Mouse (Mus musculus) midbrain, embryonic 11.5 days (tissue): ENCODE results near the gene Taf8. TPM values are rescaled to one million over a fixed set of nuclear protein-coding genes. Genes with fewer than 3 reads are reported as not detected.

ENCODE experiments used
- ATAC-seq: fragments of 200-750 bp; cut with Nextera tagmentation; 2 replicates; pipeline ENCODE4 v1.8.0; 2017; ENCODE audit warnings: moderate TSS enrichment, moderate library complexity; ENCODE audit not compliant: low FRiP score
- DNase-seq: peaks from one replicate; pipeline ENCODE4 v3.0.0; 2015; ENCODE audit warnings: low spot score; ENCODE audit errors: missing footprints
- H3K27ac ChIP-seq: fragments of 300-500 bp; sonication (generic); 2 replicates; pipeline ENCODE4 v1.5.1; 2014; ENCODE audit warnings: low read depth, low read length
- H3K27me3 ChIP-seq: fragments of 300-500 bp; sonication (generic); 2 replicates; pipeline ENCODE4 v1.6.1; 2014; ENCODE audit warnings: mild to moderate bottlenecking, low read length, moderate library complexity, mixed read lengths; ENCODE audit not compliant: control insufficient read depth, insufficient read depth
- H3K36me3 ChIP-seq: fragments of 300-500 bp; sonication (generic); 2 replicates; pipeline ENCODE4 v1.6.1; 2014; ENCODE audit warnings: mild to moderate bottlenecking, low read length, moderate library complexity, mixed read lengths; ENCODE audit not compliant: control insufficient read depth, insufficient read depth
- H3K4me1 ChIP-seq: fragments of 300-500 bp; sonication (generic); 2 replicates; pipeline ENCODE4 v1.6.1; 2014; ENCODE audit warnings: low read length; ENCODE audit not compliant: control insufficient read depth, insufficient read depth
- H3K4me2 ChIP-seq: fragments of 300-500 bp; sonication (generic); 2 replicates; pipeline ENCODE4 v1.6.1; 2014; ENCODE audit warnings: mild to moderate bottlenecking, moderate library complexity
- H3K4me3 ChIP-seq: fragments of 300-500 bp; sonication (generic); 2 replicates; pipeline ENCODE4 v1.5.1; 2014; ENCODE audit warnings: low read depth, low read length
- H3K9ac ChIP-seq: fragments of 300-500 bp; sonication (generic); 2 replicates; pipeline ENCODE4 v1.6.1; 2014; ENCODE audit warnings: low read length
- H3K9me3 ChIP-seq: fragments of 300-500 bp; sonication (generic); 2 replicates; pipeline ENCODE4 v1.6.1; 2016; ENCODE audit warnings: low read length; ENCODE audit not compliant: control insufficient read depth
- WGBS: fragments of 180-500 bp; shearing (Covaris S2); extraction: QIAGEN DNeasy Blood & Tissue Kit; methylation state at CpG from one replicate; pipeline ENCODE4 v1.1.7; 2014; 5-methylcytosine and 5-hydroxymethylcytosine counted together
- polyA plus RNA-seq: library from polyadenylated mRNA; unstranded; fragments of >200 nt; fragmentation: Nextera tagmentation; extraction: Ambion mirVana; gene quantifications from 2 replicates; pipeline ENCODE4 v1.2.1, GENCODE M21; 2014

The Taf8 gene
- polyA plus RNA-seq, 1 experiment from 2014 or later = 25.5 TPM

GRCm38 (mm10) chr17:47482401-47482800, 19.7 kb downstream of the Taf8 start:
- DNase-seq (peak; percentile 91), ATAC-seq (no peak)
- H3K4me1 ChIP-seq = peaks cover 3% of the 10 kb centered on the region; the same call in 1 of the 2 replicates
- H3K4me2 ChIP-seq = no peak overlapping the region
- H3K27ac ChIP-seq = no peak overlapping the region
- 32% methylated on average over 2 of the region's 2 CpGs for WGBS
- no peak overlapping the region for H3K4me3 ChIP-seq
- H3K27me3 ChIP-seq = no peaks in the 10 kb centered on the region
- no peaks in the 10 kb centered on the region for H3K9me3 ChIP-seq
- no peaks in the 10 kb centered on the region for H3K36me3 ChIP-seq
- H3K9ac ChIP-seq = no peak overlapping the region

- H3K27ac ChIP-seq = no peak overlapping the region
- no peak overlapping the region for H3K4me3 ChIP-seq
- H3K4me2 ChIP-seq = no peak overlapping the region
- DNase-seq (no peak), ATAC-seq (no peak)
- H3K36me3 ChIP-seq = no peaks in the 10 kb centered on the region
- H3K9me3 ChIP-seq = no peaks in the 10 kb centered on the region
- H3K27me3 ChIP-seq = no peaks in the 10 kb centered on the region
- no peak overlapping the region for H3K9ac ChIP-seq
- WGBS = 82% methylated on average over 3 of the region's 3 CpGs
- H3K4me1 ChIP-seq = peaks cover 3% of the 10 kb centered on the region; the same call in 1 of the 2 replicates
Measured at GRCm38 (mm10) chr17:47479887-47480286, 22.2 kb downstream of the Taf8 start.

DNA sequence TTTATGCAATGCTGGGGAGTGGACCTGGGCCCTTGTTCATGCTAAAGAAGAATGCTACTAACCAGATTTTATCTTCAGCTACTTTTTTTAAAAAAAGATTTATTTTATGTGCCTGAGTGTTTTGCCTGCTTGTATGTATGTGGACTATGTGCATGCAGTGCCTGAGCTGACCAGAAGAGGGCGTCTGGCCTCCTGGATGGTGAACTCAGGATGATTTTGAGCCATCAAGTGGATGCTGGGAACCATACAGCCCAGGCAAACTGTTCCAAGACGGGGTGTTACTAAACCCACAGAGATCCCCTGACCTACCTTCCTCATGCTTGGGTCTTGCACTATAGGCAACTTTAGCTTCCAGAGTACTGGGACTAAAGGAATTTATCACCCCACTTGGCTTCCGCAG, 26.4 kb downstream of the Taf8 start:
- ATAC-seq (no peak), DNase-seq (no peak)
- H3K4me2 ChIP-seq = no peak overlapping the region
- 61% methylated on average over 3 of the region's 3 CpGs for WGBS
- no peak overlapping the region for H3K4me3 ChIP-seq
- no peaks in the 10 kb centered on the region for H3K27me3 ChIP-seq
- no peaks in the 10 kb centered on the region for H3K4me1 ChIP-seq
- no peaks in the 10 kb centered on the region for H3K9me3 ChIP-seq
- H3K9ac ChIP-seq = no peak overlapping the region
- no peaks in the 10 kb centered on the region for H3K36me3 ChIP-seq
- no peak overlapping the region for H3K27ac ChIP-seq

DNA sequence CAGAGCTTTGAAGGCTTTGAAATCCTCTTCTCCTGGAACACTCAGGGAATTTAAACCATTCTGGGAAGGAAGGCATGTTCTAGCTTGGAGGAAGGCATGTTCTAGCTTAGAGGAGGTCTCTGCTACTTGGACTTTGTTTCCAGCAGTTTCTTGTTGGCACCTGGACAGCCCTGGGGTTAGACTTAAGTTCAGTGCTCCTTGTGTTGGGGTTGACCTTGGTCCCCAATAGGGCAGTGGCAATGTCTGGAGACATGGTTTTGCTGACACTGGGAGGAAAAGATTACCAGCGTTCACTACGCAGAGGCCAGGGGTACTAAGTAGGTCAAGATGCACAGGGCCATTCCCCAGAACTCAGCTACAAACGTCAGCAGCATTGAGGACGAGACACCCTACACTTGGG, 26.9 kb downstream of the Taf8 start:
- H3K27me3 ChIP-seq = no peaks in the 10 kb centered on the region
- no peak overlapping the region for H3K9ac ChIP-seq
- H3K4me1 ChIP-seq = no peaks in the 10 kb centered on the region
- H3K36me3 ChIP-seq = no peaks in the 10 kb centered on the region
- H3K9me3 ChIP-seq = no peaks in the 10 kb centered on the region
- H3K27ac ChIP-seq = no peak overlapping the region
- no peak overlapping the region for H3K4me3 ChIP-seq
- no peak for DNase-seq
- ATAC-seq = no peak
- 86% methylated on average over 4 of the region's 4 CpGs for WGBS
- no peak overlapping the region for H3K4me2 ChIP-seq

DNA sequence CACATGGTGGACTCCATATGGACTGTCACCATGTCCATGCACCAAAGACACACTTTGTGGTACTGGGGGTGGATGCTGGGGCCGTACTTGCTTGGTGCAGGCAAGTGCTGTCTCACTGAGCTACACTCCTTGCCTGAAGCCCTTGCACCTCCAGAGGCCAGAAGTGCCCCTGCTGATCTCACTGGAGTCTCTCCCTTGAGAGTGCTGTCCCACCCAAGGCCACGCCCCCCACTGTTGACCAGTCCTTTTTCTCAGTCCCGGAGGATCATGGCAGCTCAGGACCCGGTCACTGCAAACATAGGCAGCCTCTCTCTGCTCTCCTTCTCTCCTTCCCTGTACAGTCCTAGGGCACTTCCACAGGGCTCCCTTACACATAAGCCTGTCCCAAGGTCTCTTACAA, 27.8 kb downstream of the Taf8 start:
- H3K27ac ChIP-seq = no peak overlapping the region
- H3K27me3 ChIP-seq = peaks cover 1% of the 10 kb centered on the region; the same call in 1 of the 2 replicates
- no peaks in the 10 kb centered on the region for H3K36me3 ChIP-seq
- no peak overlapping the region for H3K4me2 ChIP-seq
- DNase-seq (no peak), ATAC-seq (no peak)
- H3K4me1 ChIP-seq = no peaks in the 10 kb centered on the region
- no peak overlapping the region for H3K4me3 ChIP-seq
- no peak overlapping the region for H3K9ac ChIP-seq
- no peaks in the 10 kb centered on the region for H3K9me3 ChIP-seq
- WGBS = 78% methylated on average over 4 of the region's 4 CpGs

GRCm38 (mm10) chr17:47473434-47473974, 28.6 kb downstream of the Taf8 start:
- no peak overlapping the region for H3K9ac ChIP-seq
- H3K4me3 ChIP-seq = no peak overlapping the region
- no peaks in the 10 kb centered on the region for H3K4me1 ChIP-seq
- DNase-seq (peak; percentile 94), ATAC-seq (0 out of 2 replicates have a peak, but pooled peaks have one; percentile 14)
- no peaks in the 10 kb centered on the region for H3K36me3 ChIP-seq
- 13% methylated on average over 8 of the region's 8 CpGs for WGBS
- H3K27me3 ChIP-seq = peaks cover 9% of the 10 kb centered on the region
- H3K27ac ChIP-seq = no peak overlapping the region
- H3K4me2 ChIP-seq = no peak overlapping the region
- H3K9me3 ChIP-seq = no peaks in the 10 kb centered on the region

DNA sequence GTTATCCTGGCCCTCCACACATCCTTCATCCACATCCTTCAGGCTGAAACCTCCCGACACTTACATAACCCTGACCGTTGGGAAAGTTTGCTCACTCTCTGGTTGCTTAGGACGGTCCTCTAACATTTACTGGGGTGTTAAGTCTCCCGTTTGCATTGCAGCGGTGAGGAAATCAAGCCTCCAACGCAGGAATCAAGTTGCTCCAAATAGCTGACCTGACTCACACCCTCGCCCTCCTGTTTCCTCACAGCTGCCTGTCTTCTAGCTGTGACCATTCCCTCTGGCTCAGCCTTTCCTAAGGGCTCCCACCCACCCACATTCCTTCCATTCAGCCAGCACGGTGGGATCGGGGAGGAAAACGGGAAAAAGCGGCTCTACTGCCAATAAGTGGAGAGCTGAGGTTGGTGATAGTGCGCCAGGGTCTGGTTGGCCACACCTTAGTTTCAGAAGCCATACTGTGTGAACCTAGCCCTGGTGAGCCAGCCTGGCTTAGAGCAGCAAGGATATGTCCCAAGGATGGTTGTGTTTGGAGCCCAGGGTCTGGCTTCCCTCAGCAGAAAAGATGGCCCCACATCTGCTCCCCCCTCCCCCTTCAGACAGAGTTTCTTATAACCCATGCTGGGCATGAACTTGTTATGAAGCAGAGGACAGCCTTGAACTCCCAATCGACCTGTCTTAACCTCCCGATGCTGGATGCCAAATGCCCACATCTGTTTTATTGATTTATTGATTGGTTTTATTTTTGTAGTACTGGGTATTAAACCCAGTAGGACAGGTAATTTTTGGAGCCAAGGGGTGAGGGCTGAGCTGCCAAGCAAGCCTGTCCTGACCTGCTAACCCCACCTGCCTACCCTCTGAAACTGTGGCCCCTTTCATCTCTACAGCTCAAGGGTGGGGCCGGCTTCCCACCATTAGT, 29.4 kb downstream of the Taf8 start:
- no peaks in the 10 kb centered on the region for H3K9me3 ChIP-seq
- peaks cover 16% of the 10 kb centered on the region for H3K27me3 ChIP-seq
- no peak overlapping the region for H3K27ac ChIP-seq
- WGBS = 53% methylated on average over 15 of the region's 15 CpGs
- ATAC-seq = no peak
- H3K4me1 ChIP-seq = no peaks in the 10 kb centered on the region
- peak; percentile 51 for DNase-seq
- no peak overlapping the region for H3K4me2 ChIP-seq
- H3K4me3 ChIP-seq = no peak overlapping the region
- H3K9ac ChIP-seq = no peak overlapping the region
- H3K36me3 ChIP-seq = no peaks in the 10 kb centered on the region

DNA sequence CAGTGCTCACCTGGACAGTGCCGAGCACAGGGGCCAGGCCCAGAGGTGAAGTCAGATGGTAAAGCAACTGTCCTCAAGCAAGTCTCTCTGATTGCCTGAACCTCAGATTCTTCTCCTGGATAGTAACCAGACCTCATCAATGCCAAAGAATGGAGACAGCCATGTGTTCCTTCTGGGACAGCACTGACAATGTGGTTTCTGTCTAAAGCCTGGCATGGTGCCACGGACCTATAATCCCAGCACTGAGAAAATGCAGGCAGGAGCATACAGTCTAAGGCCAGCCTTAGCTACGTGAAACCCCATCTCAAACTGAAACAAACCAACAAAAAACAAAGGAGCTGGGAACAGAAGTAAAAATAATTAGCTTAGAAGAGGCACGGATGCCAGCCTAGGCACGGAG, 31.4 kb downstream of the Taf8 start:
- WGBS = 89% methylated on average over 5 of the region's 5 CpGs
- ATAC-seq = no peak
- no peak for DNase-seq
- H3K27ac ChIP-seq = no peak overlapping the region
- H3K4me3 ChIP-seq = no peak overlapping the region
- H3K9ac ChIP-seq = no peak overlapping the region
- peaks cover 24% of the 10 kb centered on the region for H3K27me3 ChIP-seq
- no peaks in the 10 kb centered on the region for H3K9me3 ChIP-seq
- H3K4me2 ChIP-seq = no peak overlapping the region
- no peaks in the 10 kb centered on the region for H3K36me3 ChIP-seq
- H3K4me1 ChIP-seq = no peaks in the 10 kb centered on the region

DNA sequence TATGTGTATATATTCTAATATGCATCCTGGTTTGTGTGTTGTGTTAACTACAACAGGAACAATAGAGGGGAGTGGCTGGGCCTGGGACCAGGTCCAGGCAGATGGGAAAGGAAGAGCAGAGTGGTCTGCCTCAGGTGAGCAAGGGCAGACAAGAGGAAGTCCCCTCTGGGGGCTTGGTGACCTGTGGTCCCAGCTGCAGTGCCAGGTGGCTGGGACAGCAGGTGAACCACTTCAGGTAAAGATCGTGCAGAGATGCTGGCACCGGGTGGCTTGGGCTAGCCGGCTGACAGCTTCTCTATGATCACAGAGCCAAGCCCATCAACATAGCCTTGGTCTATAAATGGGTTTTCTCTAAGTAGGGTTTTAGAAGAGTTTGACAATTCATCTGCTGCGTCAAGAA, 32.0 kb downstream of the Taf8 start:
- Histone ChIP-seq H3K9ac (no peak overlapping the region), H3K9me3 (no peaks in the 10 kb centered on the region), H3K4me1 (peaks cover under 1% of the 10 kb centered on the region; the same call in 1 of the 2 replicates), H3K4me3 (no peak overlapping the region), H3K27ac (no peak overlapping the region), H3K4me2 (no peak overlapping the region), H3K36me3 (no peaks in the 10 kb centered on the region), H3K27me3 (peaks cover 24% of the 10 kb centered on the region)
- DNase-seq (no peak), ATAC-seq (no peak)
- WGBS = 96% methylated on average over 4 of the region's 4 CpGs
